Mouse (Mus musculus) limb, embryonic 13.5 days (tissue): ENCODE measurements around the gene Gm20388. TPM values are rescaled to one million over a fixed set of nuclear protein-coding genes. Genes with fewer than 3 reads are reported as not detected.
A peak's percentile ranks its signal among the peaks of the same experiment; 100 is the strongest.
"Not testable (repeated sequence)": the region's sequence is repeated elsewhere in the genome, so short reads cannot be mapped to it uniquely, and the experiment has no call there.

ENCODE experiments used
- ATAC-seq: fragments of 200-750 bp; cut with Nextera tagmentation; 2 replicates; pipeline ENCODE4 v1.8.0; 2017; ENCODE audit warnings: low read depth, moderate number of reproducible peaks, moderate TSS enrichment; ENCODE audit not compliant: low FRiP score
- H3K27ac ChIP-seq: fragments of 300-500 bp; sonication (generic); 2 replicates; pipeline ENCODE4 v1.5.1; 2015; ENCODE audit warnings: inconsistent platforms, mild to moderate bottlenecking, moderate library complexity
- H3K27me3 ChIP-seq: fragments of 300-500 bp; sonication (generic); 2 replicates; pipeline ENCODE4 v1.6.1; 2015; ENCODE audit warnings: mild to moderate bottlenecking, inconsistent platforms
- H3K36me3 ChIP-seq: fragments of 300-500 bp; sonication (generic); 2 replicates; pipeline ENCODE4 v1.6.1; 2015; ENCODE audit warnings: inconsistent platforms, mild to moderate bottlenecking, moderate library complexity
- H3K4me1 ChIP-seq: fragments of 300-500 bp; sonication (generic); 2 replicates; pipeline ENCODE4 v1.6.1; 2015; ENCODE audit warnings: inconsistent platforms
- H3K4me2 ChIP-seq: fragments of 300-500 bp; sonication (generic); replicated peaks from 2 replicates; pipeline ENCODE4 v1.6.1; 2015; ENCODE audit warnings: inconsistent platforms, mild to moderate bottlenecking, moderate library complexity
- H3K4me3 ChIP-seq: fragments of 300-500 bp; sonication (generic); 2 replicates; pipeline ENCODE4 v1.5.1; 2015; ENCODE audit warnings: moderate library complexity, mild to moderate bottlenecking, inconsistent platforms
- H3K9ac ChIP-seq: fragments of 300-500 bp; sonication (generic); 2 replicates; pipeline ENCODE4 v1.6.1; 2015; ENCODE audit warnings: mild to moderate bottlenecking, inconsistent platforms
- H3K9me3 ChIP-seq: fragments of 300-500 bp; sonication (generic); 2 replicates; pipeline ENCODE4 v1.6.1; 2016; ENCODE audit warnings: inconsistent platforms
- WGBS: fragments of 180-500 bp; shearing (Covaris S2); methylation state at CpG from one replicate; pipeline ENCODE4 v1.1.7; 2015; 5-methylcytosine and 5-hydroxymethylcytosine counted together
- polyA plus RNA-seq: library from polyadenylated mRNA; unstranded; fragments of >200 nt; fragmentation: Nextera tagmentation; extraction: Ambion mirVana; gene quantifications from 2 replicates; pipeline ENCODE4 v1.2.1, GENCODE M21; 2015

Gene Gm20388
- polyA plus RNA-seq, 1 experiment from 2014 or later, result 7.1 TPM

DNA sequence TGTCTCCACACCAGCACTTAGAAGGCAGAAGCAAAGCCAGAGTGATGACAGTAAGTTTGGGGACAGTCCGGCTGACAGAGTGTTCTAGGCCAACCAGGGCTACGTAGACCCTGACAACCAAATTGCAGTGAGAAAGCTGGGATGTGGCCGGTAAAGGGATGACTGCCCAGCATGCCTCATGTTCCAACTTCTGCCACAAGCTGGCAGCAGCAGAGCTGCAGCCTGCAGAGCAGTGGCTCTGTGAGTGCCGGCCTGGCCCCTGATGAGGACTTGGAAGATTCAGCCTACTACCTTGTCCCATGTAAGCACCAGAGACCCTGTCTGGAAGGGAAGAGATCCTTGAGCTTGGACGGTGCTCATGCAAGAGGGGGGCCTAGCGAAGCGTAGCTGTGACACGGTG lies 765.1 kb downstream of the Gm20388 start:
- Histone ChIP-seq H3K27me3 (no peaks in the 10 kb centered on the region), H3K27ac (no peak overlapping the region), H3K36me3 (peaks cover 42% of the 10 kb centered on the region), H3K4me3 (no peak overlapping the region), H3K9ac (no peak overlapping the region), H3K9me3 (no peaks in the 10 kb centered on the region), H3K4me2 (no peak overlapping the region), H3K4me1 (no peaks in the 10 kb centered on the region)
- no peak for ATAC-seq
- 77% methylated on average over 8 of the region's 8 CpGs for WGBS

DNA sequence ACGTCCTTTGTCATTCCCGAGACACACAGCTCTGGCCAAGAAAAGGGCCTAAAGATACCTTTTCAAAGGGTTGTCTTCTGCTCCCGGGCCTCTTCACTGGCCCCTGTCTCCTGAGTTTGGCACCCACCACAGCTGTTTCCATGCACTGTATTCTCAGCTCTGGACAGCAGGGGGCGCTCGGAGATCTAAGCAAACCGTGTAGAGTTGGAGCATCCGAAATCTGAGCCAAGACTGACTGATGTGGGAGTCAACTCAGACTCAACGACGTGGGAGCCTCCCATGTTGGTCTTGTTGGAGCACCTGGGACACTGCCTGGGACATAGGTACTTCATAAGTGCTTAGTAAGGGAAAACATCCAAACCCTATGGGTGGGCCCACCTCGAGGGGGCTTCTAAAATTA lies 767.8 kb downstream of the Gm20388 start:
- Histone ChIP-seq H3K9ac (no peak overlapping the region), H3K27me3 (peaks cover 10% of the 10 kb centered on the region; the same call in 1 of the 2 replicates), H3K4me3 (no peak overlapping the region), H3K9me3 (no peaks in the 10 kb centered on the region), H3K4me2 (no peak overlapping the region), H3K36me3 (peaks cover 14% of the 10 kb centered on the region), H3K4me1 (no peaks in the 10 kb centered on the region), H3K27ac (no peak overlapping the region)
- WGBS, result 14% methylated on average over 10 of the region's 10 CpGs
- ATAC-seq, result peak; percentile 44; the same call in 1 of the 2 replicates

DNA sequence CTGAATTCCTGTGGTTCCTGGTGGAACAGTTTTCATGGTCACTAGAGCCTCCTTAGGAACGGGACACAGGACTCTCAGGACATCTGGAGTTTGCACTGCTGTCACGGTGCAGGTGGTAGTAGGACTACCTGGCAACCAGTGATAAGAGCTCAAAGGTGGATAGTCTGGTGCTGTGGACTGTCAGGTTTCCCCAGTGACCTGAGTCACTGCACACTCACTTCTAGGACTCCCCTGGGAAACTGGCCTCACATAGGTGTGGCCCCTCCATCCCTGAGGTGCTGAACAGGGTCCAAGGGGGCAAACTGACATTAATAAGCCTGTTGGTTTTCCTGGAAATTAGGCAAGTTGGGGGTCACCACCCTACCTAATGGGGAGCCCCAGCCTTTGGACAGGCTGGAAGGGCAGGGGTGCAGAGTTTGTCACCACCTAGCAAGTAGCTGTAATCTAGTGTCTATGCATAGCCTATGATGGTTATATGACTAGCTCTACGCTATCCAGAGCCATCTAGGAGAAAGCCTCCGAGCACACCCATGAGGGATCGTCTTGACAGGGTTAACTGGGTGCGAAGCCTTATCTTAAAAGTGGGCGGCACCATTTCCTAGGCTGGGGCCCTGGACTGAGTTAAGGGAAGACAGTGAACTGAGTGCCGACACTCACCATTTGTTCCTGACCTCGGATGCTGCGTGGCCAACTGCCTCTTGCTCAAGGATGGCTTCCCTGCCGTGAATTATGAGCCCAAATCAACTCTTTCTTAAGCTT lies 769.2 kb downstream of the Gm20388 start:
- 55% methylated on average over 11 of the region's 11 CpGs for WGBS
- no peak for ATAC-seq
- H3K9me3 ChIP-seq, result no peaks in the 10 kb centered on the region
- H3K4me1 ChIP-seq, result peaks cover 4% of the 10 kb centered on the region
- no peak overlapping the region for H3K27ac ChIP-seq
- no peak overlapping the region for H3K9ac ChIP-seq
- H3K36me3 ChIP-seq, result peaks cover 5% of the 10 kb centered on the region; the same call in 1 of the 2 replicates
- no peak overlapping the region for H3K4me2 ChIP-seq
- no peak overlapping the region for H3K4me3 ChIP-seq
- H3K27me3 ChIP-seq, result peaks cover 10% of the 10 kb centered on the region; the same call in 1 of the 2 replicates

DNA sequence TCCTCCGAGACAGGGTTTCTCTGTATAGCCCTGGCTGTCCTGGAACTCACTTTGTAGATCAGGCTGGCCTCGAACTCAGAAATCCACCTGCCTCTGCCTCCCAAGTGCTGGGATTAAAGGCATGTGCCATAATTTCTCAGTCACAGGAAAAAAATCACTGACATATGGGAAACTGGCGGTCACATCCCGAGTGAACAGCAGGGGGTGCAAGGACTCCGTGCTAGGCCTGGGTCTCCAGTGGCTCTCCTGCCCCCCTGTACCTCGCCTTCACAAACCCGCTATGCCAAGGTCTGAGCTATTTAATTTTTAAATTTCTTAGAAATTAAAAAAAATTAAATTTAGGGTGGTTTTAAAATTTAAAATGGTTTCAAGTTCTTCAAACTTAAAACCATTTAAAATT lies 769.8 kb downstream of the Gm20388 start:
- ATAC-seq, H3K27ac ChIP-seq, H3K36me3 ChIP-seq, H3K9me3 ChIP-seq, H3K4me3 ChIP-seq, H3K9ac ChIP-seq, H3K4me2 ChIP-seq: not testable (repeated sequence)
- 57% methylated on average over 7 of the region's 7 CpGs for WGBS
- peaks cover 10% of the 10 kb centered on the region; the same call in 1 of the 2 replicates for H3K27me3 ChIP-seq
- peaks cover 10% of the 10 kb centered on the region for H3K4me1 ChIP-seq

DNA sequence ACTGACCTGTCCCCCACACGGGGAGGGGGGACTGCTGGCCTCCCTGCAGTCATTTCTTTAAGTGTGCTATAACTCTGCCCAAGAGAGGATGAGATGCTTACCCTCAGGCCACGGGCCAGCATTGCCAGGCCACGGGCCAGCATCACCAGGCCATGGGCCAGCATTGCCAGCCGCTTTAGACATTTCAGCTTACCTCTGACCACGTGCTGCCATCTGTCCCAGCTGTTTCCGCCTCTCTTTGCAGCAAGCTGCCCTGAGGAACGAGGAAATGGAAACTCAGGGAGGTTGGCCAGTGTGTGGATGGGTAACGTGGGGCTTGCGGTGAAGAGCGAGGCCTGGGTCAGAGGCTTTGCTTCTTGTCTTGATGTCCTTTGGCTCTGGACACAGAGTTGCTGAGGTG lies 770.5 kb downstream of the Gm20388 start:
- no peak overlapping the region for H3K4me2 ChIP-seq
- H3K27ac ChIP-seq, result no peak overlapping the region
- H3K4me1 ChIP-seq, result peaks cover 10% of the 10 kb centered on the region
- H3K27me3 ChIP-seq, result peaks cover 10% of the 10 kb centered on the region; the same call in 1 of the 2 replicates
- H3K4me3 ChIP-seq, result no peak overlapping the region
- no peak for ATAC-seq
- H3K36me3 ChIP-seq, result no peaks in the 10 kb centered on the region
- no peaks in the 10 kb centered on the region for H3K9me3 ChIP-seq
- H3K9ac ChIP-seq, result 0 out of 2 replicates have a peak overlapping the region, but pooled peaks have one; percentile 8
- 79% methylated on average over 10 of the region's 10 CpGs for WGBS

DNA sequence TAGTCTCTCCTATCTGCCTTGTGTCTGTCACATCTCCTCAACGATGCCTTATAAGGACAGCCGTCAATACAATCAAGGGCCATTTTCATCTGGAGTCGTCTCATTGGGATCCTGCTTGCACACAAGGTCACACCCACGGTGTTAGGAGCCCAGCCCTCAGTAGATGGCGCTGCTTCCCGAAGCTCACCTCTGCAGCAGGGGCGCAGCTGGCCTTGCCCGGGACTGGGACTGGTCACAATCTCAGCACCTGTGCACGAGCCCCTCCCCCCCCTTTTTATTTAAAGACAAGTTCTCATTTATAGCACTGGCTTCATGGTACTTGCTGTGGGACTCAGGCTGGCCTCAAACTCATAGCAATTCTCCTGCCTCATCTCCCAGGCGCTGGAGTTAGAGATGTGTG lies 773.0 kb downstream of the Gm20388 start:
- Histone ChIP-seq H3K4me2 (no peak overlapping the region), H3K9me3 (no peaks in the 10 kb centered on the region), H3K36me3 (no peaks in the 10 kb centered on the region), H3K4me3 (no peak overlapping the region), H3K4me1 (peaks cover 10% of the 10 kb centered on the region), H3K27ac (no peak overlapping the region), H3K27me3 (peaks cover 21% of the 10 kb centered on the region; the same call in 1 of the 2 replicates), H3K9ac (no peak overlapping the region)
- 14% methylated on average over 10 of the region's 10 CpGs for WGBS
- no peak for ATAC-seq

DNA sequence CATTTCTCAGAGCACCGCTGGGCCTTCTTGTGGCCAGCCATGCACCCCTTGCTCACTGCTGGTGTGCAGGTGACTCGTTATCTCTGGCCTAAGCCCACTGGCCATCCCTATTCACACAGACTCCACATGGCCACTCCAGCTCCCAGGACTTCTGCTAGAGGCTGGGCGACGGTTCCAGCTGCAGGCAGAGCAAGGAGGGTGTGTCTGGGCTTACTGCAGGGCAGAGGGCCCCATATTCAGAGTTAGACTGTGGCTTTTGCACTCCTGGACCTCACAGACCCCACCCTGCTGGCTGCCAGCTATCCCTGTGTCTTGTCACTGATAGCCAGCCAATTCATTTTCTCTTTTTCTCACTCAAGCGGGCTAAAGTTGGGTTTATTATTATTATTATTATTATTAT lies 773.4 kb downstream of the Gm20388 start:
- 64% methylated on average over 5 of the region's 5 CpGs for WGBS
- no peak for ATAC-seq
- H3K27me3 ChIP-seq, result peaks cover 22% of the 10 kb centered on the region; the same call in 1 of the 2 replicates

DNA sequence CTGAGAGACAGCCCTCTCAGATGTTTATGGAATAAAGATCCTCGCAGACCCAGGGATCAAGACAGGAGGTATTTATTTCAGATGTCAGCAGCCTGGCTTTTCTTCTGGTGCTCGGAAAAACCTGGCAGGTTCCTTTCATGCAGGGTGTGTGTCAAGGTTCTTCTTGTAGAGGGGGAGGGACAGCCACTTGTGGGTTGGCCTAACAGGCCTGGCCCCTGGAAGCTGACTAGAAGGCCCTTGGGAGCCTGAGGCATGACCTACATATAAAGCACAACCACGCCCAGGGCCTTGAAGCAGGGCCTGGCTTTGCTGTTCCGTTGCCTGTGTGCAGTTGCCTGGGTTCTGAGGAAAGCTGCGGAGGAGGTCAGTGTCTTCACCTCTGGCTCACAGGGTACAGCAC lies 774.5 kb downstream of the Gm20388 start:
- Histone ChIP-seq H3K9me3 (no peaks in the 10 kb centered on the region), H3K4me2 (no peak overlapping the region), H3K27ac (peak overlapping the region; percentile 39; the same call in 1 of the 2 replicates), H3K4me1 (peaks cover 10% of the 10 kb centered on the region), H3K9ac (peak overlapping the region; percentile 43; the same call in 1 of the 2 replicates), H3K4me3 (no peak overlapping the region), H3K27me3 (peaks cover 22% of the 10 kb centered on the region; the same call in 1 of the 2 replicates), H3K36me3 (no peaks in the 10 kb centered on the region)
- WGBS, result 42% methylated on average over 5 of the region's 5 CpGs
- peak; percentile 30; the same call in 1 of the 2 replicates for ATAC-seq

More for the DNA sequence above, 773.4 kb downstream of the Gm20388 start:
- Histone ChIP-seq H3K9me3 (no peaks in the 10 kb centered on the region), H3K4me1 (peaks cover 10% of the 10 kb centered on the region), H3K9ac (no peak overlapping the region), H3K27ac (no peak overlapping the region), H3K36me3 (no peaks in the 10 kb centered on the region), H3K4me2 (no peak overlapping the region), H3K4me3 (no peak overlapping the region)

DNA sequence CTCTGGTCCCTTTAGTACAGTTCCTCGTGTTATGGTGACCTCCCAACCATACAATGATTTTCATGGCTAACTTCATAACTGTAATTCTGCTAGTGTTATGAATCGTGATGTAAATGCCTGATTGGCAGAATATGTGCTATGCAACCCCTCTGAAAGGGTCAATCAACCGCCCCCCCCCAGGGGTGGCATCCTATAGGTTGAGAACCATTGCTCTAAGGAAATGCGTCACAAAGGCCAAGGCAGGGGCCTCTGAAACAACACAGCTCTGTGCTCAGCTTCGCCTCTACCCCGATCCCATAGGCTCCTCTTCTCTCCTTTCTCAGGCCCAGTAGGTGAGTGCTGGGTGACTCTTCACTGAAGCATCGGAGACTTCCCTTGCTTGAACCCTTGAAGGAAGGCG lies 775.0 kb downstream of the Gm20388 start:
- Histone ChIP-seq H3K27me3 (peaks cover 26% of the 10 kb centered on the region; the same call in 1 of the 2 replicates), H3K4me1 (peaks cover 10% of the 10 kb centered on the region), H3K27ac (peak overlapping the region; percentile 39; the same call in 1 of the 2 replicates), H3K9me3 (no peaks in the 10 kb centered on the region), H3K4me3 (no peak overlapping the region), H3K4me2 (no peak overlapping the region), H3K36me3 (no peaks in the 10 kb centered on the region), H3K9ac (no peak overlapping the region)
- 82% methylated on average over 8 of the region's 8 CpGs for WGBS
- ATAC-seq, result no peak

DNA sequence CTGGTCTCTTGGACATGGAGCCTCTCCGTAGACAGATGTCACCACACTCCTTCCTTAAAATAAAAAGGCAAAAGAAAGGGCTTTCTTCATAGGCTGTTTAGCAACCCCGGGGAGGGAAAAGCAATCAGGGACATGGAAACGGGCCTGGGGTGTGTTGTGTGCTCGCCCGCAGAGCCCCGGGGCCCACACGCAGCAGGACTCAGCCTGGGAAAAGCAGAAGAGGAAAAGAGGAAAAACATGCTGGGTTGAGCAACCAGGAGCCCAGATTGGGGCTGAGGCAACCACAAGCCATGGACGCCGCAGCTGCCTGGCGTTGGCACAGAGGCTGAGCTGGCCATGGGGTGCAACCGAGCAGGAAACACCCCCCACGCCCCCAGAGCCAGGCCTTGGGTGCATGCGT lies 775.4 kb downstream of the Gm20388 start:
- WGBS, result 87% methylated on average over 13 of the region's 13 CpGs
- H3K4me1 ChIP-seq, result peaks cover 10% of the 10 kb centered on the region
- peaks cover 26% of the 10 kb centered on the region; the same call in 1 of the 2 replicates for H3K27me3 ChIP-seq
- H3K4me2 ChIP-seq, result no peak overlapping the region
- no peaks in the 10 kb centered on the region for H3K36me3 ChIP-seq
- no peak overlapping the region for H3K27ac ChIP-seq
- H3K9me3 ChIP-seq, result no peaks in the 10 kb centered on the region
- no peak for ATAC-seq
- no peak overlapping the region for H3K9ac ChIP-seq
- no peak overlapping the region for H3K4me3 ChIP-seq

DNA sequence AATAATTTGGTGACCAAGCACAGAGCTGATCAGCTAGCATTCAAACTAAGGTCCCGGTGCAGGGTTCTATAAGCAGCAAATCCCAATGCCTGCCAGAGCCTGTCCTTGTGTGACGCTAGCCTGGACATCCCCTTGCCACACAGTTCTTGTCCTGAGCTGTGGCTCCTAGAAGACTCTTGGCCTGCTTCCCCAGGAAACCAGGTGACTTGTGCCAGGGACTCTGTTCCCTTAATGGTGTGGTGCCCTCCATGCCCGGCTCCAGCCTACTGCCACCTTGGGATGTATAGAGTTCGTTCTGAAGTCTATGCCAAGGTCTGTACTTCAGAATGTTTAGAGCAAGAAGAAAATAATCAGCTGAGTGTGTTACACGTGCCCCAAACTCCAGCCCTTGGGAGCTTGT lies 775.9 kb downstream of the Gm20388 start:
- Histone ChIP-seq H3K4me3 (no peak overlapping the region), H3K4me2 (no peak overlapping the region), H3K27me3 (peaks cover 26% of the 10 kb centered on the region; the same call in 1 of the 2 replicates), H3K4me1 (peaks cover 10% of the 10 kb centered on the region), H3K36me3 (no peaks in the 10 kb centered on the region), H3K27ac (no peak overlapping the region), H3K9me3 (no peaks in the 10 kb centered on the region), H3K9ac (no peak overlapping the region)
- ATAC-seq, result no peak
- WGBS, result 75% methylated on average over 5 of the region's 5 CpGs

DNA sequence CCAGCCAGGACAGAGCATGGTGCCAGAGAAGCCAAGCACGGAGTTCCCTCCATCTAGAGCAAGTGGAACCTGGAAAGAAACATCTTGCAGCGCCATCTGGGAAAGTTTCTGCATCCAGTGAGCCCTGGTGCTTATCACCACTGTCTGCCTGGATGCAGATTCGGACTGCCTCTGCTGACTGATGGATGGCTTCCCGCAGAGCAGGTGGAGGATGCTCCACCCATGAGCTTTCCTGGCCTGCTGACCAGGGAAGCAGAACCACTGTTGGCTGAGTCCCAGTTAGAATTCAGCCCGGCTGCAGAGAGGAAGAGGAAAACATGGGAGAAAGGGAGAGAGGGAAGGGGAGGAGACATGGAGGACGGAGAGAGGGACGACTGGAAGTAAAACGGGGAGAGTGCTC lies 777.1 kb downstream of the Gm20388 start:
- Histone ChIP-seq H3K27me3 (peaks cover 20% of the 10 kb centered on the region; the same call in 1 of the 2 replicates), H3K4me2 (no peak overlapping the region), H3K9me3 (no peaks in the 10 kb centered on the region), H3K36me3 (no peaks in the 10 kb centered on the region), H3K4me3 (no peak overlapping the region), H3K4me1 (peaks cover 10% of the 10 kb centered on the region), H3K27ac (no peak overlapping the region), H3K9ac (no peak overlapping the region)
- 67% methylated on average over 8 of the region's 8 CpGs for WGBS
- ATAC-seq, result no peak
